Mouse (Mus musculus): ENCODE data around the gene Vwa1. TPM values are rescaled to one million over a fixed set of nuclear protein-coding genes. Genes with fewer than 3 reads are reported as not detected.
A peak's percentile ranks its signal among the peaks of the same experiment; 100 is the strongest.
"Not testable (repeated sequence)": the region's sequence is repeated elsewhere in the genome, so short reads cannot be mapped to it uniquely, and the experiment has no call there.

Vwa1 gene
- polyA plus RNA-seq, 1 experiment from 2014 or later = 11.3 TPM

DNA sequence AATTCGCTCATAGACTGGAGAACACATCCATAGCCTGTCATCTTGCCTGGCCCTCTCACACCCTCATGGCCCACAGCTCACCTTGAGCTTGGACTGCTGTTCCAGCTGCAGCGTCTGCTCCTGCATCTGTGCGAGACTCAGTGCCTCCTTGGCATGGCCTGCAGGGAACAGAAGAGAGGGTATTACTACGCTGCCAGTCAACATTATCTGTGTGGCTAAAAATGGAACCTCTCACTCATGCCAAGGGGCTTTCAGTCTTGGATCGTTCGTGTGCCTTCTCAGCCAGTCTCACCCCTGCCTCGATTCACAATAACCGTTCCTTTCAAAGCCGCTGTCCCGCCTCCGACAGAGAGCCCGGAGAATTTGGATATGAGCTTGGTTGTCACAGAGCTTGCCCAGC is 17.5 kb downstream of the Vwa1 start:
- Histone ChIP-seq H3K36me3 (replicated peaks) (peaks cover 66% of the 10 kb centered on the region), H3K27ac (no peak overlapping the region), H3K4me1 (peaks cover 29% of the 10 kb centered on the region), H3K9me3 (no peaks in the 10 kb centered on the region), H3K4me3 (no peak overlapping the region), H3K27me3 (ENCODE audit: poor library complexity, severe bottlenecking) (no peaks in the 10 kb centered on the region)
- 94% methylated on average over 12 of the region's 12 CpGs for WGBS
- no peak for DNase-seq (ENCODE audit: extremely low spot score, low spot score)

DNA sequence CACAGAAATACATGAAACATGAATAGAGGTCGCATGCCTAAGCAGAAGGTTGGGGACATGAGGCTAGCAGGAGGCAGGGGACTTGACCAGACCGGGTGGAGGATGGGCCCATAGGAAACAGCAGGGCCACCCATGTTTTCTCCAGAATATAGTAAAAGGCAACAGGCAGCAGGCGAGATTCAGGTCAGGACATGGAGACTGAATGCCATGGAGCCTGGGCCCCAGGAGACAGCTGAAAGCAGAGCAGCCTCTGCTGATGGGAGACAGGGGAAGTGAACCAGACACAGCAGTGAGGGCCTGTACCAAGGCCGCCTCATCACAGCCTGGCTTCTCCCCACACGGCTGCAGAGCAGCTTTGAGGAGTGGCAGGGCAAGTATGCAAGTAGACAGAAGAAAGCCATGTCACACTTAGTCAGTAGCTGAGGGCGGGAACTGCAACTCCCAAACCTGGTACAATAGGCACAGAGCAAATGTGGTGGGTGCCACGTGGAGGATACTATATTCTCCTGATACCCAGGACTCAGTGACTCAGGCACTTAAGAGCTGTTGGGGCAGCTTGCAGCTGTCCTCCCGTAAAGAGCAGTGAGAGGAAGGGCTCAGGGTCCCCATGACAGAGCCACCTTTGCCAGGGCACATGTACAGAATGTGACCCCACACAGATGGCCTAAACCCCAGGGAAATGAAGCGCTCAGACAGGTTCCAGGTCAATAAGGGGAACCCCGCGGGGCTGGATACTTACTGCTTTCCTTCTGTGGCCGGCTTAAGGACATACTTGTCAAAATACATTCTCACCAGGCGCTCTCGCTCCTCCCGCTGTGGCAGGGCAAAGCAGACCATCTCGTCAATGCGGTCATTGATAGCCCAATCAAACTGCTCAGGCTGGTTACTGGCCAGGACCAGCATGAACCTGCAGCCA is 27.7 kb downstream of the Vwa1 start:
- Histone ChIP-seq H3K9me3 (no peaks in the 10 kb centered on the region), H3K27ac (no peak overlapping the region), H3K4me1 (no peaks in the 10 kb centered on the region), H3K4me3 (no peak overlapping the region), H3K36me3 (replicated peaks) (peaks cover 100% of the 10 kb centered on the region), H3K27me3 (ENCODE audit: poor library complexity, severe bottlenecking) (no peaks in the 10 kb centered on the region)
- no peak for DNase-seq (ENCODE audit: extremely low spot score, low spot score)
- 91% methylated on average over 17 of the region's 17 CpGs for WGBS

DNA sequence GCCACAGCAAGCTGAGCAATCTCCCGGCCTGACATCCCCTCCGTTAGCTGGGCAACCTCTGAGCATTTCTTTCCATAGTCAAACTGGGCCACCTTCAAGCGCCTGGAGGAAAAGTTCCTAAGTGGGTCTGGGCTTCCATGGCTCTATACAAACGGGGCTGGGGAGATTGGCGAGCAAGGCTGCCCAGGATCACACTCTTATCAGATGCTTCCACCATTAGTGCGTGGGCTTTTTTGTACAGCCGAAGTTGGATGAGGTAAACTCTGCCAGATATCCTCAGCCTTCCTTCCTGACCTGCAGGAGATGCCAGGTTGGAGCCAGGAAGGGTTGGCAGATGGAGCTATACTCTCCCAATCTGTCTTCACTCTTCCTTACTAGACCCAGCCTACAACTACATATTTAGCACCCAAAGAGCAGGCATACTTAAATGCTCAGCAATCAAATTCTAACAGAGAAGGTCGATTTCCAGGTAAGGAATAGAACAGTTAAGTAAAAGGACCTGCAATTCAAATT is 28.4 kb downstream of the Vwa1 start:
- Histone ChIP-seq H3K27me3 (ENCODE audit: poor library complexity, severe bottlenecking) (no peaks in the 10 kb centered on the region), H3K36me3 (replicated peaks) (peaks cover 100% of the 10 kb centered on the region), H3K4me1 (no peaks in the 10 kb centered on the region), H3K9me3 (no peaks in the 10 kb centered on the region), H3K4me3 (no peak overlapping the region), H3K27ac (no peak overlapping the region)
- WGBS = 92% methylated on average over 8 of the region's 8 CpGs
- DNase-seq (ENCODE audit: extremely low spot score, low spot score) = no peak

DNA sequence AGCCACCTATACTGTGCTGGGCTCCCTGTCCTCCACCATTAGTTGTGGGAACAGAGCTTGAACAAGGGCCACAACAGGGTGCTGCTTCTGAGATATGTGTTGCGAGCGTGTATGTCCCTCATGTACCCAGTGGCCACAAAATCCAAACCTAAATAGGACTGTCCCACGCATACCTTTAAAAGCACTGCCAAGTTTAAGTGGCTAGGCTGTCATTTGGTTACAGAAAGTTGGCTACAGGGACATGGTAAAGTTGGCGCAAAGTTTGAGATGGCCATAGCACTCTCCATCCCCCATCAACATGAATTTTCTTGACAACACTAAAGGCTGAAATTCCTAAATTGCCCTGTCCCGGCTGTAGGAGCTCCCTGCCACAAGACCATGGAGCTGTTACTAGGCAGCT is 29.4 kb downstream of the Vwa1 start:
- Histone ChIP-seq H3K9me3 (no peaks in the 10 kb centered on the region), H3K27ac (no peak overlapping the region), H3K36me3 (replicated peaks) (peaks cover 100% of the 10 kb centered on the region), H3K4me1 (no peaks in the 10 kb centered on the region), H3K4me3 (no peak overlapping the region), H3K27me3 (ENCODE audit: poor library complexity, severe bottlenecking) (no peaks in the 10 kb centered on the region)
- no peak for DNase-seq (ENCODE audit: extremely low spot score, low spot score)
- WGBS = 95% methylated on average over 5 of the region's 5 CpGs

DNA sequence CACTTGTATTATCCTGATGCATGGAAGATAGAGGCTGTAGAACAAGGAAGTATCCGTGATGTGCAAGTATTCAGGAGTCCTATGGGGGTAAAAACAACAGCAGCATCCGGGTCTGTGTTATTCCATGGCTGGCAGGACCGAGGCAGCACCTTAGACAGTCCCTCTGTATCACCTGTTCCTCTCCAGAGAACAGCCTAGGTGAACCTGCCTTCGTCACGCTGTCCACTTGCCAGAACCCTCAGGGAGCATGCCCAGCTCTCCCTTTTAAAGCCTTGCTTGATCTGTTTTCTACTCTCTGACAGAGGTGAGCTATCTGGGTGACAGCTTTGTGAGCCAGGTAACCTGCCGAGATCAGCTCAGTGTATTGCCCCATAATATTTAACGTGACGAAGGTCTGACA is 30.0 kb downstream of the Vwa1 start:
- no peak for DNase-seq (ENCODE audit: extremely low spot score, low spot score)
- Histone ChIP-seq H3K9me3 (no peaks in the 10 kb centered on the region), H3K4me3 (no peak overlapping the region), H3K4me1 (no peaks in the 10 kb centered on the region; the same call in 1 of the 2 replicates), H3K36me3 (replicated peaks) (peaks cover 100% of the 10 kb centered on the region), H3K27ac (no peak overlapping the region), H3K27me3 (ENCODE audit: poor library complexity, severe bottlenecking) (no peaks in the 10 kb centered on the region)
- WGBS = 97% methylated on average over 8 of the region's 8 CpGs

DNA sequence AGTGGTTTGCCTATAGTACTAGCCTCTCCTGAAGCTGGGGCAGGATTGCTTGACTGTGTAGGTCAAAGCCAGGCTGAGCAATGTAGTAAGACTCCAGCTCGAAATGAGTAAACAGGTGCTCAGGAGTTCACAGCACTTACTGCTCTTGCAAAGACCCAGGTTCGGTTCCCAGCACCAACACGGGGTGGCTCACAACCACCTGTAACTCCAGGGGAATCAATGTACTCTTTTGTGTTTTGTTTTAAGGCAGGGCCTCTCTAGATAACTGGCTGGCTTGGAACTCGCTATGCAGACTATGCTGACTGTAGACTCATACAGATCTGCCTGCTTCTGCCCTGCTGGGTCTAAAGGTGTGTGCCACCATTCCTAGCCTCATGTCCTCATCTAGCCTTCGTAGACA is 31.8 kb downstream of the Vwa1 start:
- Histone ChIP-seq H3K4me1 (peaks cover 10% of the 10 kb centered on the region), H3K36me3 (replicated peaks) (peaks cover 93% of the 10 kb centered on the region), H3K9me3 (no peaks in the 10 kb centered on the region), H3K27ac (no peak overlapping the region), H3K4me3 (no peak overlapping the region), H3K27me3 (ENCODE audit: poor library complexity, severe bottlenecking) (no peaks in the 10 kb centered on the region)
- DNase-seq (ENCODE audit: extremely low spot score, low spot score) = no peak
- 91% methylated on average over 5 of the region's 5 CpGs for WGBS

DNA sequence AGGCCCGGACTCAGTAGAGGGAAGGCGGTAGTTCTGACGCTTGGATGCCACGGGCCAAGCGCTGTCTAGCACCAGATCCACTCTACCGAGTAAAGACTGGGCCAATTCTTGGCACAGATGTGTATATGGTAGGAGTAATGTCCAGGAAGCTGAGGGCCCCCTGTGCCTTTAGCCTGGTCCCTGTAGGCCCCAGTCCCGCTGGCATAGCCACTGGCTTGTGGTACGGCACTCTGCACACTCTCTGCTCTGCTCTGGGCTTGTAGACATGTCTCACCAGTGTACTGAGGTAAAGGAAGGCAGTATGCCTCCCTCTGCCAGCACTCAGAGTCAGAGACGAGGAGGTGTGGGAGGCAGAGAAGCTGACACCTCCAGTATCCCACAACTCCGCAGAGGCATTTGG is 33.8 kb downstream of the Vwa1 start:
- not testable (repeated sequence) for H3K27ac ChIP-seq; H3K4me3 ChIP-seq; H3K9me3 ChIP-seq; DNase-seq (ENCODE audit: extremely low spot score, low spot score); H3K27me3 ChIP-seq (ENCODE audit: poor library complexity, severe bottlenecking)
- Histone ChIP-seq H3K4me1 (peaks cover 24% of the 10 kb centered on the region), H3K36me3 (replicated peaks) (peaks cover 86% of the 10 kb centered on the region)
- 92% methylated on average over 10 of the region's 10 CpGs for WGBS

DNA sequence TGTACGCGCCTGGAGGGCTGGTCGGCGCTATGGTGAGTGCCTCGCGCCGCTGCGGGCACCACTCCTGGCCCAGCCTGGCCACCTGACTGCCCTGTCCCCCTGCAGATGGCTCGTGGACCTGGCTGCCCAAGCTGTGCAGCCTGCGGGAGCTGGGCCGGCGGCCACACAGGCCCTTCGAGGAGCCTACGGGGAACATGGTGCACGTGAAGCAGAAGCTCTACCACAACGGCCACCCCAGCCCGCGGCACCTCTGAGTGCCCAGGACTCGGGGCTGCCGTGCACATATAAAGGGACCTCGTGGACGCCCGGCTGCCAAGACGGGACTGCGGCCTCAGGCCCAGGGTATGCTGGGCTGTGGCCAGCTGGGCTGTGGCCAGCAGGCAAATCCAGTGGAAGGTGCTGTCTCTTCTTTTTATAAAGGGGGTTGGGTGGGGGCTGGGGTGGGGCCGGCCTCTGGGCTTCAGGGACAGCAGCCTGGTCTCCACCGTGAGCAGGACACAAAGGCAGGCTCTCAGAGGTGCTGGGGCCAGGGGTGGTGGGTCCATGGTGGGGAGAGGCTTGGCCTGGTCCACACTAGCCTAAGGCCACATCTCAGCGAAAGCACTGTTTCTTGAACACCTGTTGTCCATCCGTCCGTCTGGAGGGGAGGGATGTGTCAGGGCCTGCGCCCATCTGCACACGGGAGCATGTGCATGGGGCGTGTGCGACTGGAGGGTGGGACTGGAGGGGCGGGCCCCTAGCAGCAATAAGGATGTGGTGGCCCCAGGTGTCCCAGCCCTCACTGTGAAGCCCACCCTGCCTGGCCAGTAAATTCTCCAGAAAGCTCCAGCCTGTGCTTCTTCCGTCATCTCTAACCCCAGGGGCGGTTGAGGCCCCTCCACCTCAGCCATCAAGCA is 34.5 kb downstream of the Vwa1 start:
- Histone ChIP-seq H3K4me1 (peaks cover 28% of the 10 kb centered on the region), H3K4me3 (peak overlapping the region; percentile 16; the same call in 1 of the 2 replicates), H3K36me3 (replicated peaks) (peaks cover 79% of the 10 kb centered on the region), H3K9me3 (no peaks in the 10 kb centered on the region), H3K27me3 (ENCODE audit: poor library complexity, severe bottlenecking) (no peaks in the 10 kb centered on the region), H3K27ac (no peak overlapping the region)
- WGBS = 84% methylated on average over 37 of the region's 37 CpGs
- no peak for DNase-seq (ENCODE audit: extremely low spot score, low spot score)

DNA sequence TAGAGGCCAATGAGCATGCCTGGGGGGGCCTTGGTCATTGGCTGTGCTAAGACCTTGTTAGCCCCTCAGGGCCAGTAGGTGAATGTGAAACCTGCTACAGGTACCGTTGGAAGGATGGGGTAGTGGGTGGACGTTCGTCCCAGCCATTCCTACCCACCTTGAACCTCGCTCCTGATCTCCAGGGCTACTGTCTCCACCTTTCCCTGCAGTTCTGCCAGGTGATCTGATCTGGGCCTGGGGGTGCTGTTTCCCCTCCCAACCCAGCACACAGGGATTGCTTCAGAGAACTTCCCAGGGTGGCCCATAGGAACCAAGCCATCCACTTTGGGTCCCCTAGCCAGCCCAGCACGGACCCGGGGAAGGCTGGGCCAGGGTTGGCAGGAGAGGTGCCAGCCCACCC is 35.3 kb downstream of the Vwa1 start:
- H3K4me3 ChIP-seq = no peak overlapping the region
- peaks cover 71% of the 10 kb centered on the region for H3K36me3 ChIP-seq (replicated peaks)
- H3K9me3 ChIP-seq = no peaks in the 10 kb centered on the region
- H3K27me3 ChIP-seq (ENCODE audit: poor library complexity, severe bottlenecking) = no peaks in the 10 kb centered on the region
- WGBS = 80% methylated on average over 6 of the region's 6 CpGs
- H3K4me1 ChIP-seq = peaks cover 34% of the 10 kb centered on the region
- no peak for DNase-seq (ENCODE audit: extremely low spot score, low spot score)
- no peak overlapping the region for H3K27ac ChIP-seq

DNA sequence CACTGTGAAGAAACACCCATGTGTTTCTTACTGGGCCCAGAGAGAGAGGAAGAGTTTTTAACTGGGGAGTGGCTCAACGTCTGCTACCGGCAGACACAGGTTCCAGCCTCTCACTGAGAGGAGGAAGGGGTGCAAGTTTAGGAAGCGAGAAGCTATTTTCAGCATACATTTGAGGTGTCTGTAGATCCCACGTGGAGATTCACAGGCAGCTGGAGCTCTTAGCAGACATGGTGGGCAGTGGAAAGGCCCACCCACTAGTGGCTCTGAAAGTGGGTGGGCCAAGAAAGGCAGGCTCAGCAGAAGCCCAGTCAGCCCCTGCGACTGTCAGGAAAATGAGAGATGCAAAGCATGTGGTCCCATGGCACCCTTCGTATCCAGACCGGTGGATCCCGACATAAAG is 36.2 kb downstream of the Vwa1 start:
- no peak for DNase-seq (ENCODE audit: extremely low spot score, low spot score)
- WGBS = 68% methylated on average over 8 of the region's 8 CpGs
- no peak overlapping the region for H3K4me3 ChIP-seq
- no peaks in the 10 kb centered on the region for H3K9me3 ChIP-seq
- peaks cover 43% of the 10 kb centered on the region for H3K4me1 ChIP-seq
- H3K36me3 ChIP-seq (replicated peaks) = peaks cover 66% of the 10 kb centered on the region
- no peak overlapping the region for H3K27ac ChIP-seq
- no peaks in the 10 kb centered on the region for H3K27me3 ChIP-seq (ENCODE audit: poor library complexity, severe bottlenecking)

DNA sequence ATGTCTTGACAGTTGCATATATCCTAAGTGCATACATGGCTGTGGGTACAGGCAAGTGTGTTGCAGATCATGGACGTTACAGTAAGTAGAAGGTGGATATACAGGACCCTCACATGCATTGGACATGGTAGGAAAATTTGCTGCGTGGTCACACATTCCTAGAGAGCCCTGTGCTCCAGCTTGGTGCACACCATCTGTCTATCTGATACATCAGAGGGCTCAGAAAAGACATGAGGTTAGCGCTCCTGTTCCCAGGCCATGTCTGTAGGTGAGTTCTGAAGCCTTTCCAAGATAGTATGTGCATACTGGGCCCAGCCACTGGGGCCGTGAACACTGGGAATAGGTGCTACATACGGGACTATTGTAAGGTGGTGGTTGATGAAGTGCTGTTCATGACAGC is 38.1 kb downstream of the Vwa1 start:
- no peaks in the 10 kb centered on the region for H3K27me3 ChIP-seq (ENCODE audit: poor library complexity, severe bottlenecking)
- peaks cover 44% of the 10 kb centered on the region for H3K4me1 ChIP-seq
- 91% methylated on average over 5 of the region's 5 CpGs for WGBS
- DNase-seq (ENCODE audit: extremely low spot score, low spot score) = no peak
- no peak overlapping the region for H3K27ac ChIP-seq
- peak overlapping the region; percentile 83 for H3K4me3 ChIP-seq
- no peaks in the 10 kb centered on the region for H3K9me3 ChIP-seq
- peaks cover 66% of the 10 kb centered on the region for H3K36me3 ChIP-seq (replicated peaks)

DNA sequence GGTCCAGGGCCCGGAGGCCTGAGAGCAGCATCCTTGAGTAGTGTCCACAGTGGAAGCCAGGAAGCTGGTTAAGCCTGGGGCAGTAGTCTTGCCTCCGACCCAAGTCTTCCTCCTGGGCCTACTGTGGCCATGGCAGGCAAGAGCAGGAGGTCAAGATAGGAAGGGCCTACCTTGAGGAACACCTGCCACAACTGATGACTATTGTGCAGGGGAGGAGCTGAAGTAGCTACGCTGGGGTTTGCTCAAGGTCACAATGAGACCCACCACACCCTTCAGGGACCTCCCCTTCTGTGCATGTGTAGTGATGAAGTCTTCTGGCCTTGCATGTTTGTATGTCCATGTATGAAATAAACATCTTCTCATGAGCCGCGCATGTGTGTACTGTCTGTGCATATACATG is 38.7 kb downstream of the Vwa1 start:
- no peaks in the 10 kb centered on the region for H3K9me3 ChIP-seq
- WGBS = 67% methylated on average over 5 of the region's 5 CpGs
- DNase-seq (ENCODE audit: extremely low spot score, low spot score) = no peak
- H3K36me3 ChIP-seq (replicated peaks) = peaks cover 66% of the 10 kb centered on the region
- peak overlapping the region; percentile 83 for H3K4me3 ChIP-seq
- peaks cover 44% of the 10 kb centered on the region for H3K4me1 ChIP-seq
- peak overlapping the region; percentile 94 for H3K27ac ChIP-seq
- H3K27me3 ChIP-seq (ENCODE audit: poor library complexity, severe bottlenecking) = no peaks in the 10 kb centered on the region
